Mouse (Mus musculus) heart, embryonic 10.5 days (tissue): ENCODE data around the gene Trim14. TPM values are rescaled to one million over a fixed set of nuclear protein-coding genes. Genes with fewer than 3 reads are reported as not detected.

Source experiments
- DNase-seq: peaks from one replicate; pipeline ENCODE4 v3.0.0-alpha.2; 2017; ENCODE audit warnings: low spot score
- H3K27ac ChIP-seq: fragments of 300-500 bp; sonication (generic); 2 replicates; pipeline ENCODE4 v1.5.1; 2016; ENCODE audit warnings: mild to moderate bottlenecking
- H3K27me3 ChIP-seq: fragments of 300-500 bp; sonication (generic); 2 replicates; pipeline ENCODE4 v1.6.1; 2016; ENCODE audit warnings: mild to moderate bottlenecking; ENCODE audit not compliant: poor library complexity, insufficient read depth, severe bottlenecking
- H3K36me3 ChIP-seq: fragments of 300-500 bp; sonication (generic); 2 replicates; pipeline ENCODE4 v1.6.1; 2016; ENCODE audit warnings: mild to moderate bottlenecking, moderate library complexity
- H3K4me1 ChIP-seq: fragments of 300-500 bp; sonication (generic); 2 replicates; pipeline ENCODE4 v1.6.1; 2016; ENCODE audit warnings: mild to moderate bottlenecking
- H3K4me3 ChIP-seq: fragments of 300-500 bp; sonication (generic); 2 replicates; pipeline ENCODE4 v1.5.1; 2016; ENCODE audit warnings: mild to moderate bottlenecking, moderate library complexity
- H3K9me3 ChIP-seq: fragments of 300-500 bp; sonication (generic); 2 replicates; pipeline ENCODE4 v1.6.1; 2016; ENCODE audit warnings: mild to moderate bottlenecking, moderate library complexity
- WGBS: fragments of 180-500 bp; shearing (Covaris S2); methylation state at CpG from one replicate; pipeline ENCODE4 v1.1.7; 2016; 5-methylcytosine and 5-hydroxymethylcytosine counted together
- polyA plus RNA-seq: library from polyadenylated mRNA; unstranded; fragments of >200 nt; fragmentation: Nextera tagmentation; extraction: Ambion mirVana; gene quantifications from 2 replicates; pipeline ENCODE4 v1.2.1, GENCODE M21; 2016

The Trim14 gene
- polyA plus RNA-seq, 1 experiment from 2014 or later: 2.4 TPM

- Histone ChIP-seq H3K4me3 (no peak overlapping the region), H3K9me3 (no peaks in the 10 kb centered on the region), H3K36me3 (no peaks in the 10 kb centered on the region), H3K4me1 (peaks cover 4% of the 10 kb centered on the region), H3K27me3 (0 out of 2 replicates have a peak, but pooled peaks cover 5% of the 10 kb centered on the region), H3K27ac (no peak overlapping the region)
- 74% methylated on average over 3 of the region's 3 CpGs for WGBS
- DNase-seq: no peak
Measured at GRCm38 (mm10) chr4:46556933-46557332, 21.0 kb upstream of the Trim14 start.

- Histone ChIP-seq H3K27ac (no peak overlapping the region), H3K4me3 (no peak overlapping the region), H3K4me1 (peaks cover 4% of the 10 kb centered on the region), H3K9me3 (no peaks in the 10 kb centered on the region), H3K36me3 (no peaks in the 10 kb centered on the region), H3K27me3 (0 out of 2 replicates have a peak, but pooled peaks cover 5% of the 10 kb centered on the region)
- WGBS: 77% methylated on average over 9 of the region's 9 CpGs
- no peak for DNase-seq
Measured at GRCm38 (mm10) chr4:46555762-46556161, 19.8 kb upstream of the Trim14 start.

- Histone ChIP-seq H3K27me3 (no peaks in the 10 kb centered on the region), H3K4me3 (no peak overlapping the region), H3K9me3 (no peaks in the 10 kb centered on the region), H3K27ac (no peak overlapping the region), H3K4me1 (peaks cover 4% of the 10 kb centered on the region), H3K36me3 (no peaks in the 10 kb centered on the region)
- WGBS: 79% methylated on average over 10 of the region's 10 CpGs
- DNase-seq: no peak
Measured at GRCm38 (mm10) chr4:46554295-46555069, 18.5 kb upstream of the Trim14 start.

- Histone ChIP-seq H3K4me3 (no peak overlapping the region), H3K27ac (no peak overlapping the region), H3K27me3 (peaks cover 5% of the 10 kb centered on the region; the same call in 1 of the 2 replicates), H3K9me3 (no peaks in the 10 kb centered on the region), H3K4me1 (peaks cover 4% of the 10 kb centered on the region), H3K36me3 (no peaks in the 10 kb centered on the region)
- WGBS: 74% methylated on average over 1 of the region's 1 CpGs
- no peak for DNase-seq
Measured at GRCm38 (mm10) chr4:46553864-46554263, 17.9 kb upstream of the Trim14 start.

DNA sequence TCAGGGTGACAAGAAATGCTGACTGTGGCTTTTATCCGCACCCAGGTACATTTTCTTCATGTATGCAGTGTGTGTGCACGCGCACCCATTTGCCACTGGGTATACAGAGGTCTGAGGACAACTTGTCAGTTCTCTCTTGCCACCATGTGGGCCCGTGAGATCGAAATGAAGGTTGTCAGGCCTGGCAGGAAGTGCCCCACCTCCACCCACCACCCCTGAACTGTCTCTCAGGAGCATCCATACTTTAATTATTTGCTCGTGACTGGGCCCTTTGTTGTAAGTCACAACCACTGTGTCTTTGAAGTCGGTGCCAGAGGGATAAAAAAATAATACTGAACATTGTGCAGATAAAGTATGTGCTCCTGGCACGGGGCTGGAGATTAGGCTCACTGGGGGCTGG, 14.5 kb upstream of the Trim14 start:
- H3K36me3 ChIP-seq: no peaks in the 10 kb centered on the region
- H3K27me3 ChIP-seq: peaks cover 34% of the 10 kb centered on the region
- WGBS: 68% methylated on average over 8 of the region's 8 CpGs
- no peak for DNase-seq
- no peak overlapping the region for H3K27ac ChIP-seq
- H3K9me3 ChIP-seq: no peaks in the 10 kb centered on the region
- H3K4me1 ChIP-seq: no peaks in the 10 kb centered on the region
- H3K4me3 ChIP-seq: no peak overlapping the region

GRCm38 (mm10) chr4:46549979-46550378, 14.0 kb upstream of the Trim14 start:
- no peaks in the 10 kb centered on the region for H3K4me1 ChIP-seq
- H3K4me3 ChIP-seq: no peak overlapping the region
- H3K9me3 ChIP-seq: no peaks in the 10 kb centered on the region
- DNase-seq: no peak
- 67% methylated on average over 10 of the region's 10 CpGs for WGBS
- H3K27me3 ChIP-seq: peaks cover 37% of the 10 kb centered on the region
- no peaks in the 10 kb centered on the region for H3K36me3 ChIP-seq
- H3K27ac ChIP-seq: no peak overlapping the region

DNA sequence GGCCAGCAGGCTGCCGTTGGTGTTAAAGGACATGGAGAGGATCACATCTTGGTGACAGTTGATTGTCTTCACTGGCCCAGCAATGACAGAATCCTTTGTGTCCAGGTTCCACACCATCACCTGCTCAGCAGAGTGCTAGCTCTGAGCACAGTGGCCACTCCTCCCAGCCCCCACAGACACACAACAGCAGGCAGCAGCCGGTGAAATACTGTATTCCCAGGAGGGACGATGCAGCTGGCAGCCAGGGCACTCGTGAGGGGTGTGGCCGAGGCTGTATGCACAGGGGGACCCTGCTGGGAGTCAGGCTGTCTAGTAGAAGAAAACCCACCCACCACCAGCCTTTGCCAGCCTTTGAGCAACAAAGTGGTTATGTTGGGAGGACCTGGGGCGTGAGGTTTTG, 10.8 kb upstream of the Trim14 start:
- peaks cover 37% of the 10 kb centered on the region for H3K27me3 ChIP-seq
- H3K4me1 ChIP-seq: no peaks in the 10 kb centered on the region
- no peaks in the 10 kb centered on the region for H3K9me3 ChIP-seq
- H3K4me3 ChIP-seq: no peak overlapping the region
- no peaks in the 10 kb centered on the region for H3K36me3 ChIP-seq
- WGBS: 46% methylated on average over 6 of the region's 6 CpGs
- H3K27ac ChIP-seq: no peak overlapping the region
- no peak for DNase-seq

GRCm38 (mm10) chr4:46545498-46545897, 9.6 kb upstream of the Trim14 start:
- H3K9me3 ChIP-seq: no peaks in the 10 kb centered on the region
- no peak overlapping the region for H3K4me3 ChIP-seq
- H3K27me3 ChIP-seq: peaks cover 42% of the 10 kb centered on the region
- no peak overlapping the region for H3K27ac ChIP-seq
- no peaks in the 10 kb centered on the region for H3K4me1 ChIP-seq
- WGBS: 10% methylated on average over 9 of the region's 9 CpGs
- DNase-seq: no peak
- H3K36me3 ChIP-seq: no peaks in the 10 kb centered on the region

DNA sequence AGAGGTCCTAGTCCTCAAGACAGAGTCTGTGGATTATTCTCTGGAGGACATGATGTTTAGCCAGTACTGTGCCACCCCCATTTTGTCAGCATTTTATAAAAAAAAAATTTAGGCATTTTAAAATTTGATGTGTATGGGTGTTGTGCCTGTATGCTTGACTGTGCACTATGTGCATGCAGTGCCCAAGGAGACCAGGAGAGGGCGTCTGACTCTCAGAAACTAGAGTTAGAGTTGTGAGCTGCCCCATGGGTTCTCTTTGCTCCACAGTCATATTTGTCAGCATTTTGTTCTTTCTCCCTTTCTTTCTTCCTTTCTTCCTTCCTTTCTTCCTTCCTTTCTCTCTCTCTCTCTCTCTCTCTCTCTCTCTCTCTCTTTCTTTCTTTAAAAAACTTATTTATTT, 8.4 kb upstream of the Trim14 start:
- H3K27ac ChIP-seq: no peak overlapping the region
- H3K9me3 ChIP-seq: no peaks in the 10 kb centered on the region
- H3K4me3 ChIP-seq: no peak overlapping the region
- no peaks in the 10 kb centered on the region for H3K36me3 ChIP-seq
- WGBS: 27% methylated on average over 1 of the region's 1 CpGs
- peaks cover 53% of the 10 kb centered on the region for H3K27me3 ChIP-seq
- no peak for DNase-seq
- no peaks in the 10 kb centered on the region for H3K4me1 ChIP-seq

DNA sequence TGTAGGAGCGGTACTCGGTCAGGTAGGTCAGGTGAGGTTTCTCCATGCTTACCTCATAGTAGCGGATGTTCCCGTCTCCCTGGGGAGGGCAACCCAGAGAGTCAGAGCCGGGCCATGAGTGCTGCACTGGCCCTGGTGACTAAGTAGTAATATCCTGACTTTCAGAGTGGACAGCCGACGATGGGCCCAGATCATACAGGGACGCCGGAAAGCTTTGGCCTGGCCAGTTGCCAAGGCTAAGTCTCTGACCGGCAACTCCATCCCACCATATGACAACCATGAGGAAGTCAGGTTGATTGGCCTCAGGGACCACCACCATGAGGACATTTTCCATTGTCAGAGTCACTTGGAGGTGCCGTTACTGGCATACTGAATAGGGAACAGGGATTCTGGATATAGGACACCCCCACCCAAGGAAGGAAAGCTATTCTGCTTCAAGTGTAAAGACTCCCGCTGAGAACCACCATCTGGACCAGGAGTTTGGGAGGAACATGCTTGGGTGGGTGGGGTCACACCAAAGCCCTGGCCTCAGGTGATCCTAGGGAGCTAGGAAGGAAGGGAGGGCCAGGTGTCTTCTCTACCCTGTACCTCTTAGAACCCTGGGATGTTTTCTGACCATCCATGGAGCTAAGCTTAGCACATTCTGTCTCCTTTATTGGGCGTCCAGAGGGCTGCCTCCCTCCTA, 7.6 kb upstream of the Trim14 start:
- H3K4me1 ChIP-seq: no peaks in the 10 kb centered on the region
- no peak for DNase-seq
- H3K27ac ChIP-seq: no peak overlapping the region
- H3K4me3 ChIP-seq: no peak overlapping the region
- no peaks in the 10 kb centered on the region for H3K36me3 ChIP-seq
- H3K9me3 ChIP-seq: no peaks in the 10 kb centered on the region
- H3K27me3 ChIP-seq: peaks cover 53% of the 10 kb centered on the region
- 86% methylated on average over 13 of the region's 13 CpGs for WGBS

DNA sequence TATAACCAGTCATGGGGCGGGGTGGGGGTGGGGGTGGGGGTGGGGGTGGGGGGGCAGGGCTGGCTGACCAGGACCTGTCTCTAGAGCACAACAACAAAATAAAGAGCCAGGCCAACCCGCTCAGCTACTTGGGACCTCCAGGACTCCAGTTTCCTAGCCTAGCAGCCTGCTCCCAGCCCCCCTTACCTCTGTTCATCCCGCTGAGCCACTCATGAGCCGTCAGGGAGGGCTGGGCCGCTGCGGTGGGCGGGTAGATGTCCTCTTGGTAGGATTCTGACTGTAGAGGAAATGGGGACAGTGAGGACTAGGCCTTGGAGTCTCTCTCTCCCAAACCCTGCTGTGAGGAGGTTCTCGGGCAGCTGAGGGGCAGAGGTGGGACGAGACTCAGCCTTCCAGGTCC, 5.8 kb upstream of the Trim14 start:
- Histone ChIP-seq H3K4me1 (no peaks in the 10 kb centered on the region), H3K36me3 (no peaks in the 10 kb centered on the region), H3K9me3 (no peaks in the 10 kb centered on the region), H3K27ac (no peak overlapping the region), H3K4me3 (no peak overlapping the region), H3K27me3 (peaks cover 54% of the 10 kb centered on the region)
- DNase-seq: no peak
- 37% methylated on average over 9 of the region's 9 CpGs for WGBS

- Histone ChIP-seq H3K4me1 (peaks cover 20% of the 10 kb centered on the region), H3K4me3 (no peak overlapping the region), H3K27ac (no peak overlapping the region), H3K36me3 (no peaks in the 10 kb centered on the region), H3K27me3 (peaks cover 67% of the 10 kb centered on the region), H3K9me3 (no peaks in the 10 kb centered on the region)
- no peak for DNase-seq
- 45% methylated on average over 9 of the region's 9 CpGs for WGBS
Measured at GRCm38 (mm10) chr4:46539167-46539566, 3.2 kb upstream of the Trim14 start.

DNA sequence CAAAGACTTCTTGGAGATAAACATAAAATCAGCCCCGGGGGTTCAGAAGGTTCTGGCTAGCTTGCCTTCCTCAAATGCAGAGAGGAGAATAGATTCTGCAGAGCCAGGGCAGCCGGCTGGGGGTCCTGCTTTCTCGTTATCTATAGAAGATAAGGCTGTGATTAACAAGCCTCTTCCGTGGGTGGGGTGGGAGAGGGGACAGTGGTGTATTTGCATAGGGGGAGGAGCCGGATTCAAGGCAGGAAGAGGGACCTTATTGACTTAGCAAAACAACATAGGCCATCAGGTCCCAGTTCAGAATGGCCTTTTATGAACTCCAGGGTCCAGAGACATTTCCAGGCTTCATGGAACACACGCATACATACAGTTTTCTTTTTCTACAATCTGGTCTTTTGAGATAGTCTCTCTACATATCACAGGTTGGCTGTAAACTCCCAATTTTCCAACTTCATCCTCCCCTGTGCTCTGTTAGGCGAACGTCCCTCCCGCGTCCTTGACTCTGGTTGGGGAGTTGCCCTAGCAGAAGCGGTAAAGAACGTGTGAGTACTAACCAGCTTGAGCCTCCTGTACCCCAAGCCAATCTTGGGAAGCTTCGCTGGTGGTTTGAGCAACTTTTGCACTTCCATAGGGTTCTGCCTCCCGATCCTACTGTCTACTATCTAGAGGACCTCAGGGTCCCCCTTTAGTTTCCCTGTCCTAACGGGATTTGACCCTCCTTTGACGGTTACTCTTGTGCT, 679 bp downstream of the Trim14 start:
- peaks cover 96% of the 10 kb centered on the region for H3K27me3 ChIP-seq
- no peak for DNase-seq
- H3K9me3 ChIP-seq: no peaks in the 10 kb centered on the region
- no peak overlapping the region for H3K27ac ChIP-seq
- no peaks in the 10 kb centered on the region for H3K36me3 ChIP-seq
- 3% methylated on average over 16 of the region's 16 CpGs for WGBS
- H3K4me3 ChIP-seq: peak overlapping the region; percentile 57
- H3K4me1 ChIP-seq: peaks cover 24% of the 10 kb centered on the region
